Mouse (Mus musculus) embryonic facial prominence, embryonic 15.5 days (tissue): ENCODE results near the gene Pfdn5. TPM values are rescaled to one million over a fixed set of nuclear protein-coding genes. Genes with fewer than 3 reads are reported as not detected.

Experiments used
- ATAC-seq: fragments of 200-750 bp; cut with Nextera tagmentation; 2 replicates; pipeline ENCODE4 v1.8.0; 2017; ENCODE audit warnings: low read depth, moderate TSS enrichment; ENCODE audit not compliant: insufficient number of reproducible peaks, low FRiP score, low TSS enrichment
- H3K27ac ChIP-seq: fragments of 300-500 bp; sonication (generic); replicated peaks from 2 replicates; pipeline ENCODE4 v1.5.1; 2015; ENCODE audit warnings: mild to moderate bottlenecking, inconsistent platforms
- H3K27me3 ChIP-seq: fragments of 300-500 bp; sonication (generic); 2 replicates; pipeline ENCODE4 v1.6.1; 2015; ENCODE audit warnings: inconsistent platforms
- H3K36me3 ChIP-seq: fragments of 300-500 bp; sonication (generic); 2 replicates; pipeline ENCODE4 v1.6.1; 2015; ENCODE audit warnings: mild to moderate bottlenecking, inconsistent platforms
- H3K4me1 ChIP-seq: fragments of 300-500 bp; sonication (generic); 2 replicates; pipeline ENCODE4 v1.6.1; 2015; ENCODE audit warnings: inconsistent platforms
- H3K4me2 ChIP-seq: fragments of 300-500 bp; sonication (generic); replicated peaks from 2 replicates; pipeline ENCODE4 v1.6.1; 2015; ENCODE audit warnings: mild to moderate bottlenecking, inconsistent platforms
- H3K4me3 ChIP-seq: fragments of 300-500 bp; sonication (generic); replicated peaks from 2 replicates; pipeline ENCODE4 v1.5.1; 2015; ENCODE audit warnings: mild to moderate bottlenecking, inconsistent platforms
- H3K9ac ChIP-seq: fragments of 300-500 bp; sonication (generic); 2 replicates; pipeline ENCODE4 v1.6.1; 2015; ENCODE audit warnings: inconsistent platforms
- H3K9me3 ChIP-seq: fragments of 300-500 bp; sonication (generic); replicated peaks from 2 replicates; pipeline ENCODE4 v1.6.1; 2016; ENCODE audit warnings: inconsistent platforms
- WGBS: fragments of 180-500 bp; shearing (Covaris S2); methylation state at CpG from one replicate; pipeline ENCODE4 v1.1.7; 2015; 5-methylcytosine and 5-hydroxymethylcytosine counted together
- polyA plus RNA-seq: library from polyadenylated mRNA; unstranded; fragments of >200 nt; fragmentation: Nextera tagmentation; extraction: Ambion mirVana; gene quantifications from 2 replicates; pipeline ENCODE4 v1.2.1, GENCODE M21; 2015

Gene Pfdn5
- polyA plus RNA-seq, 1 experiment from 2014 or later, result 407 TPM

GRCm38 (mm10) chr15:102356501-102357325, 30.8 kb downstream of the Pfdn5 start:
- Histone ChIP-seq H3K4me2 (peak overlapping the region; percentile 91), H3K9me3 (no peaks in the 10 kb centered on the region), H3K27me3 (peaks cover 29% of the 10 kb centered on the region), H3K36me3 (no peaks in the 10 kb centered on the region), H3K4me3 (peak overlapping the region; percentile 52; the same call in 1 of the 2 replicates), H3K4me1 (peaks cover 41% of the 10 kb centered on the region), H3K27ac (peak overlapping the region; percentile 87), H3K9ac (no peak overlapping the region)
- 36% methylated on average over 16 of the region's 16 CpGs for WGBS
- ATAC-seq, result no peak

DNA sequence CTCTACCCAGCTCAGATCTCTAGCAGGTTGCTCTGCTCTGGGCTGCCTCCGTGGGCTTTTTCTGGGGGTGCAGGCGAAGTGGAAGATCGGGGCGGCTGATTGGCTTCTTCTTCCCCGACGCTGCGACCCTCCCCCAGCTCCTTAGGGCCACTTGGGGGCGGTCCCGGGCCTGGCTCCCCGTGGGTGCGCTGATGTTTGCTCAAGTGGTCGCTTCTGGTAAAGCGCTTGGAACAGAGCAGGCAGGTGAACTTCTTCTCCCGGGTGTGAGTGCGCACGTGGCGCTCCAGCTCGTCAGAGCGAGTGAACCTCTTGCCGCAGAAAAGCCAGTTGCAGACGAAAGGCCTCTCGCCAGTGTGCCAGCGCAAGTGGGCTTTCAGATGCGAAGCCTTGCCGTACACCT, 32.2 kb downstream of the Pfdn5 start:
- Histone ChIP-seq H3K9me3 (no peaks in the 10 kb centered on the region), H3K4me2 (peak overlapping the region; percentile 40), H3K4me1 (peaks cover 50% of the 10 kb centered on the region), H3K4me3 (peak overlapping the region; percentile 7; the same call in 1 of the 2 replicates), H3K9ac (no peak overlapping the region), H3K27ac (peak overlapping the region; percentile 35; the same call in 1 of the 2 replicates), H3K27me3 (peaks cover 33% of the 10 kb centered on the region), H3K36me3 (no peaks in the 10 kb centered on the region)
- WGBS, result 7% methylated on average over 25 of the region's 25 CpGs
- ATAC-seq, result no peak

DNA sequence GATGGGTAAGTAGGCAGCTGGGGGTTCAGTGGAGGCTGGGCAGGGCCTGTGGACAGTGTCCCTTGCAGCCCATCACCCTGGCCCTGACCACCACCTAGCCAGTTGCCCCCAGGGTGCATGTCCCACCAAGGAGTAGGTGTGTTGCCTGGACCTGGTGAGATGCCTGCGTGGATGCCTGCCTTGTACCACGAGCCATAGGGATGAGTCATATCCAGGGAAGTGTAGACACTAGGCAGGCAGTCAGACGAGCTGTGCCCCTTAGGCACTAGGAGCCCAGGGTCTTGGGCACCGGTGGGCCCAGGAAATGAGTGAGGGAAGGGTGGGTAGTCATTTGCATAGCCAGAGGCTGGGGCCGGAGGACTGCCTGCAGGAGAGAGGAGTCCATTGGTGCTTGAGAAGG, 32.9 kb downstream of the Pfdn5 start:
- H3K36me3 ChIP-seq, result no peaks in the 10 kb centered on the region
- peaks cover 33% of the 10 kb centered on the region for H3K27me3 ChIP-seq
- H3K9me3 ChIP-seq, result no peaks in the 10 kb centered on the region
- no peak for ATAC-seq
- H3K4me1 ChIP-seq, result peaks cover 50% of the 10 kb centered on the region
- WGBS, result 21% methylated on average over 5 of the region's 5 CpGs
- no peak overlapping the region for H3K27ac ChIP-seq
- H3K9ac ChIP-seq, result no peak overlapping the region
- 0 out of 2 replicates have a peak overlapping the region, but pooled peaks have one; percentile 40 for H3K4me2 ChIP-seq
- H3K4me3 ChIP-seq, result no peak overlapping the region

DNA sequence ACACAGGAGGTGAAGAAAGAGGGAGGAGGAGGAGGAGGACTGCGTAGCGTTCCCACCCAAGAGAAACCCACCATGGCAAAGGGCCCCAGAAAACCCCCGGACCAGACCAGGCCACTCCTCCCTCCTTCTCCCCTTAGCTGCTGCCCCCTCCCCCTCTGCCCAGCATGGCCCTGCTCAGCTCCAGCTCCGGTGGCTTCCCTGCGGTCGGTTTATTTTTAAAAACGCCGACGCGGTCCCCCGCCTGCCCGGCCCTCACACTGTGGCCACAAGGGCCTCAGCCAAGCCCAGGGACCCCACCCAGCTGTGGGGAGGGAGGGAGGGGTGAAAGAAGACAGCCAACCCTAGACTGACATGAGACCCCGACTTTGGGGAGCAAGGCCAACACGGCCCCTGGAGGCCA, 36.7 kb downstream of the Pfdn5 start:
- ATAC-seq, result peak; percentile 72
- 3% methylated on average over 12 of the region's 14 CpGs for WGBS
- no peak overlapping the region for H3K9ac ChIP-seq

GRCm38 (mm10) chr15:102364678-102365077, 38.8 kb downstream of the Pfdn5 start:
- Histone ChIP-seq H3K4me2 (no peak overlapping the region; the same call in 1 of the 2 replicates), H3K27me3 (0 out of 2 replicates have a peak, but pooled peaks cover 11% of the 10 kb centered on the region), H3K4me3 (peak overlapping the region; percentile 40), H3K9ac (no peak overlapping the region), H3K36me3 (no peaks in the 10 kb centered on the region), H3K27ac (0 out of 2 replicates have a peak overlapping the region, but pooled peaks have one; percentile 30), H3K9me3 (no peaks in the 10 kb centered on the region), H3K4me1 (peaks cover 24% of the 10 kb centered on the region; the same call in 1 of the 2 replicates)
- WGBS, result 93% methylated on average over 1 of the region's 1 CpGs
- no peak for ATAC-seq

More for the DNA sequence above, 36.7 kb downstream of the Pfdn5 start:
- Histone ChIP-seq H3K4me1 (peaks cover 40% of the 10 kb centered on the region), H3K36me3 (no peaks in the 10 kb centered on the region), H3K4me2 (peak overlapping the region; percentile 42), H3K27ac (peak overlapping the region; percentile 63), H3K4me3 (peak overlapping the region; percentile 40), H3K9me3 (no peaks in the 10 kb centered on the region), H3K27me3 (peaks cover 29% of the 10 kb centered on the region)

- H3K4me2 ChIP-seq, result peak overlapping the region; percentile 49
- no peak for ATAC-seq
- H3K4me3 ChIP-seq, result peak overlapping the region; percentile 40
- H3K9me3 ChIP-seq, result no peaks in the 10 kb centered on the region
- H3K36me3 ChIP-seq, result no peaks in the 10 kb centered on the region
- H3K4me1 ChIP-seq, result peaks cover 38% of the 10 kb centered on the region
- WGBS, result 5% methylated on average over 7 of the region's 7 CpGs
- peak overlapping the region; percentile 66 for H3K27ac ChIP-seq
- peak overlapping the region; percentile 46 for H3K9ac ChIP-seq
- 0 out of 2 replicates have a peak, but pooled peaks cover 11% of the 10 kb centered on the region for H3K27me3 ChIP-seq
Measured at GRCm38 (mm10) chr15:102366238-102366637, 40.3 kb downstream of the Pfdn5 start.

DNA sequence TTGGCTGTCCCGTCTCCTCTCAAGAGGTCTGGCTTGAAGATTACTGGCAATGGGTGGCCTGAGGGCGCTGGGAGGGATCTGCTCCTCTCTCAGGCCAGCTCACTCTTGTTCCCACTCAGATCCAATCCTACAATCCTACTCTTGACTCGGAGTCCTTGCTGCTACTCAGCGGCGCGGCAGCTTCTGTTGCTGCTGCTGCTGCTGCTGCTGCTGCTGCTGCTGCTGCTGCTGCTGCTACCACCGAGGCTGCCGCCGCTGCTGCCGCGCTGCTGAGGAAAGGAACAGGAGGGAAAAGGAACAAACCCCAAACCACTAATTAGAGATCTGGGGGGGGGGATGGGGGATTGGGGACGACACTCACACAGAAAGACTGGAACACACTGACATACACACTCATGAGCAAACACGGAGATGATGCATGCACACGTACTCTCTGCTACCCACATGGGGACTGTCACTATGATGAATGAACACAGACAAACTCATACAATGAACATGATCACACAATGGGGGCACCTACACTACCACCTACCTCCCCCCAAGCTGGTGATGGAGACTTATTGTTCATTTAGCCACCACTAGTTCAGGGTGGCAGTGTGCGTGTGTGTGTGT, 40.9 kb downstream of the Pfdn5 start, which contains the start of gene Sp7:
TSS of gene Sp7 (minus strand) at position 450 of the 612 bp plus-strand sequence.
- Histone ChIP-seq H3K4me2 (peak within 1 kb of the TSS; percentile 49), H3K9ac (peak within 1 kb of the TSS; percentile 46), H3K27ac (peak within 1 kb of the TSS; percentile 66), H3K4me3 (peak within 1 kb of the TSS; percentile 40), H3K4me1 (peaks cover 38% of the 10 kb centered on the region), H3K9me3 (no peaks in the 10 kb centered on the region), H3K27me3 (0 out of 2 replicates have a peak, but pooled peaks cover 11% of the 10 kb centered on the region), H3K36me3 (no peaks in the 10 kb centered on the region)
- ATAC-seq, result no peak
- WGBS, result 5% methylated on average over 13 of the region's 15 CpGs

- peak overlapping the region; percentile 42 for H3K4me2 ChIP-seq
- H3K27ac ChIP-seq, result peak overlapping the region; percentile 74
- no peaks in the 10 kb centered on the region for H3K9me3 ChIP-seq
- ATAC-seq, result no peak
- peak overlapping the region; percentile 24; the same call in 1 of the 2 replicates for H3K4me3 ChIP-seq
- 8% methylated on average over 13 of the region's 13 CpGs for WGBS
- H3K4me1 ChIP-seq, result peaks cover 30% of the 10 kb centered on the region
- H3K36me3 ChIP-seq, result no peaks in the 10 kb centered on the region
- no peak overlapping the region for H3K9ac ChIP-seq
- H3K27me3 ChIP-seq, result 0 out of 2 replicates have a peak, but pooled peaks cover 7% of the 10 kb centered on the region
Measured at GRCm38 (mm10) chr15:102369972-102370371, 44.1 kb downstream of the Pfdn5 start.

DNA sequence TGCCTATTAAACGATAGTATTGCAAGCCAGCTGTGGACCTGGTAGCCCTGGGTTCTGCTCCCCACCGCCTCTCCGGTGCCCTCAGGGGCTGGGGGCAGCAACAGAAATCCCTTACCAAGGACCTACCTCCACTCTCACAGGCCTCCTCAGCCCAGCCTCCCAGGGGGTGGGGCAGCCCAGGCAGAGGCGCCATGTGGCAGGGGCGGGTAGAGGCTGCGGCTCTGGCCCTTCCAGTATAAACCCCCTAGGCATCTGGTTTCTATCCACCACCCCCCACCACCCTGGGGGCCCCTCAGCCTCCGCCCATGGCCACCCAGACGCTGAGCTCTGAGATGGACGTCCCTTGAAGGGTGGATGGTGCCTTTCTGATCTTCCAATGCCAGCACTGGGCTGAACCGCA, 44.8 kb downstream of the Pfdn5 start:
- peak; percentile 89 for ATAC-seq
- peak overlapping the region; percentile 35; the same call in 1 of the 2 replicates for H3K9ac ChIP-seq
- H3K9me3 ChIP-seq, result no peaks in the 10 kb centered on the region
- H3K36me3 ChIP-seq, result no peaks in the 10 kb centered on the region
- WGBS, result 2% methylated on average over 10 of the region's 10 CpGs
- H3K27me3 ChIP-seq, result 0 out of 2 replicates have a peak, but pooled peaks cover 4% of the 10 kb centered on the region
- peak overlapping the region; percentile 42 for H3K4me2 ChIP-seq
- H3K4me1 ChIP-seq, result peaks cover 29% of the 10 kb centered on the region
- H3K4me3 ChIP-seq, result peak overlapping the region; percentile 24
- H3K27ac ChIP-seq, result peak overlapping the region; percentile 74

DNA sequence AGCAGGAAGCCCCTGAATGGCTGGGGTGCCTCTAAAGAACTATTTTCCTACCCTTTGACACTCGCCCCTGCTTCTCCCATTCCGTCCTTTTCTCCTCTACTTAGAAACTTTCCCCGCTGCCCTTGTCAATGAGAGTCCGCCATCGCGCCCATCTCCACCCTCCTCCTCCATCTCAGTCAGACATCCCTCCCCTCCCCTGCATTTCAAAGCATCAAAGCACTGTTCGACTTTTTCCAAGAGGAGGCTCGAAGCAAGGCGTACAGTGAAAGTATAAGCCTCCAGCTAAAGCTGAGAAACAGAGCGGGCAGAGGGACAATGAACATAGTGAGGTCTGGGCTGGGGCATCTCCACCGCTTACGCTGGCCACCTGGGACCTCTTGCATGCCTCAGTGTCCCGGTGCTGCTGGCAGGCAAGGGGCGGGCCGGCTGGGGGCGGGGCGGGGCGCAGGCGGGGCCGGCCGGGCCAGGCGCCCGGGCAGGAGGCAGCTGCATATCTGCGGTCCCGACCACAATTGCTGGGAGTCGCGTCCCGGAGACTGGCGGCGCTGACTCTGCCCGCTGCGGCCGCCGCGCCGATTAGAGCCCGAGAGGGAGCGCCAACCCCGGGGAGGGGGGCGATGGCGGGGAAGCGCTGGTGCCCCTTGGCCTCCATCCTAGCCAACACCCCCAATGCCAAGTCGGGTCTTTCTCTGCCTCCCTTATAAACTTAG, 50.7 kb downstream of the Pfdn5 start:
- H3K27me3 ChIP-seq, result no peaks in the 10 kb centered on the region
- under 1% methylated on average over 43 of the region's 43 CpGs for WGBS
- no peaks in the 10 kb centered on the region for H3K36me3 ChIP-seq
- peaks cover 16% of the 10 kb centered on the region for H3K4me1 ChIP-seq
- ATAC-seq, result peak; percentile 80
- peak overlapping the region; percentile 59 for H3K9ac ChIP-seq
- H3K4me2 ChIP-seq, result peak overlapping the region; percentile 93
- H3K9me3 ChIP-seq, result no peaks in the 10 kb centered on the region
- H3K27ac ChIP-seq, result peak overlapping the region; percentile 90
- peak overlapping the region; percentile 59 for H3K4me3 ChIP-seq
